Mouse (Mus musculus): ENCODE measurements around the gene Slc47a1.

Slc47a1 gene

GRCm38 (mm10) chr11:61381272-61381671 lies 3.1 kb upstream of the Slc47a1 start:
- in situ Hi-C loops (cut with MboI; ENCODE audit: low sequenced_read_pairs), result no loop called here

- in situ Hi-C loops (cut with MboI; ENCODE audit: low sequenced_read_pairs), result no loop called here
Observed at GRCm38 (mm10) chr11:61378651-61379050, 506 bp upstream of the Slc47a1 start.

GRCm38 (mm10) chr11:61368668-61369067 lies 9.5 kb downstream of the Slc47a1 start:
- in situ Hi-C loops (cut with MboI; ENCODE audit: low sequenced_read_pairs), result no loop called here

GRCm38 (mm10) chr11:61366517-61367273 lies 11.4 kb downstream of the Slc47a1 start:
- in situ Hi-C loops (cut with MboI; ENCODE audit: low sequenced_read_pairs), result no loop called here

GRCm38 (mm10) chr11:61365938-61366337 lies 12.2 kb downstream of the Slc47a1 start:
- in situ Hi-C loops (cut with MboI; ENCODE audit: low sequenced_read_pairs), result no loop called here

GRCm38 (mm10) chr11:61364096-61364495 lies 14.0 kb downstream of the Slc47a1 start:
- in situ Hi-C loops (cut with MboI; ENCODE audit: low sequenced_read_pairs), result no loop called here

GRCm38 (mm10) chr11:61361515-61362190 lies 16.5 kb downstream of the Slc47a1 start:
- in situ Hi-C loops (cut with MboI; ENCODE audit: low sequenced_read_pairs), result no loop called here

GRCm38 (mm10) chr11:61356600-61356999 lies 21.5 kb downstream of the Slc47a1 start:
- in situ Hi-C loops (cut with MboI; ENCODE audit: low sequenced_read_pairs), result no loop called here

GRCm38 (mm10) chr11:61356111-61356510 lies 22.0 kb downstream of the Slc47a1 start:
- in situ Hi-C loops (cut with MboI; ENCODE audit: low sequenced_read_pairs), result no loop called here

GRCm38 (mm10) chr11:61355351-61355750 lies 22.8 kb downstream of the Slc47a1 start:
- in situ Hi-C loops (cut with MboI; ENCODE audit: low sequenced_read_pairs), result no loop called here

- in situ Hi-C loops (cut with MboI; ENCODE audit: low sequenced_read_pairs), result no loop called here
Observed at GRCm38 (mm10) chr11:61354346-61354745, 23.8 kb downstream of the Slc47a1 start.

- in situ Hi-C loops (cut with MboI; ENCODE audit: low sequenced_read_pairs), result no loop called here
Observed at GRCm38 (mm10) chr11:61353038-61353437, 25.1 kb downstream of the Slc47a1 start.

- in situ Hi-C loops (cut with MboI; ENCODE audit: low sequenced_read_pairs), result no loop called here
Observed at GRCm38 (mm10) chr11:61352138-61352651, 25.9 kb downstream of the Slc47a1 start.

- in situ Hi-C loops (cut with MboI; ENCODE audit: low sequenced_read_pairs), result no loop called here
Observed at GRCm38 (mm10) chr11:61349337-61349736, 28.8 kb downstream of the Slc47a1 start.

- in situ Hi-C loops (cut with MboI; ENCODE audit: low sequenced_read_pairs), result no loop called here
Observed at GRCm38 (mm10) chr11:61346133-61346532, 32.0 kb downstream of the Slc47a1 start.

- in situ Hi-C loops (cut with MboI; ENCODE audit: low sequenced_read_pairs), result no loop called here
Observed at GRCm38 (mm10) chr11:61342505-61343420, 35.4 kb downstream of the Slc47a1 start, which contains the start of gene Slc47a2. Gene Slc47a2, minus strand, starts transcription at chr11:61342860.

GRCm38 (mm10) chr11:61341971-61342370 lies 36.2 kb downstream of the Slc47a1 start:
- in situ Hi-C loops (cut with MboI; ENCODE audit: low sequenced_read_pairs), result no loop called here

GRCm38 (mm10) chr11:61341233-61341632 lies 36.9 kb downstream of the Slc47a1 start:
- in situ Hi-C loops (cut with MboI; ENCODE audit: low sequenced_read_pairs), result no loop called here

GRCm38 (mm10) chr11:61340374-61340773 lies 37.8 kb downstream of the Slc47a1 start:
- in situ Hi-C loops (cut with MboI; ENCODE audit: low sequenced_read_pairs), result no loop called here

- in situ Hi-C loops (cut with MboI; ENCODE audit: low sequenced_read_pairs), result no loop called here
Observed at GRCm38 (mm10) chr11:61337586-61337985, 40.6 kb downstream of the Slc47a1 start.

All from CH12F3 (cell line).